Mouse (Mus musculus): ENCODE data around the gene Snrpb.

Gene Snrpb

DNA sequence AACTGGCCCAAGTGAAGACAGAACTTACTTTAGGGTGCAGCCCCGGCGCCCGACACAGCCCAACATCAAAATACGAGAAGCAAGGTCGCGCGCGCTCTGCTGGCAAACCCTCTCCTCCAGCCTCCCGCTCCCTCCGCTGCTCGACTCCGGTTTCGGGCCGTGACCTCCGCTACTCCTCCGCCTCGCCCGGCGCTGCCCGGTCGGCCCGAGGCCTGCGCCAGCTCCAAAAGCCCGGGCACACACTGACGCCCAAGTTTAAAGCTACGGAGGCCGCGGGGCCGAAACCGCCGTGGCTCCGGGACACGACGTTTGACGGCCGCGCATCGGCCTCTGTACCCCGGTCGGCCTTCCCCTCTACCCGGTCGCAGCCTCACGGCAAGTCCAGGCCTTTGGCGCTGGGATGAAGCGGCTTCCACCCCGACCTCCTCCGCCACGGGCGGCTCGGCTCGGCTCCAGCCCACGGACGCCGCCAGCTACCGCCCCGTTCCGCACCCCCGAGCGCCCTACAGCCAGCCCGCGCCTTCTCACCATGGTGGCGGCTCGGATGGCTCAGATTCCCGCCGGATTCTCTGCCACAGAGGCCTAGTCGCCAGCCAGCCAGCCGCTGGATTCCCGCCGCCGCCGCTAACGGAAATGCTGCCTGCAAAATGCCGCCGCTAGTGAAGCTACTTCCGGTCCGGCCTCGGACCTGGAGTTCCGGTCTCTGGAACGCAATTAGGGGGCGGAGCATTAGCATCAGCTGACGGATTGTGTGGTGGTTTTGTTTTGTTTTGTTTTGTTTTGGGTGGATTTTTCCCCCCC lies at the start of gene Snrpb:
TSS of gene Snrpb (minus strand) at position 698 of the 801 bp plus-strand sequence.
- peak; percentile 89 for DNase-seq (ENCODE audit: inconsistent ontology term)

- no peak for DNase-seq (ENCODE audit: inconsistent ontology term)
These were observed 32.4 kb upstream of the Snrpb start for GRCm38 (mm10) chr2:130211581-130211980.

GRCm38 (mm10) chr2:130209636-130210035 lies 30.4 kb upstream of the Snrpb start:
- no peak for DNase-seq (ENCODE audit: inconsistent ontology term)

DNA sequence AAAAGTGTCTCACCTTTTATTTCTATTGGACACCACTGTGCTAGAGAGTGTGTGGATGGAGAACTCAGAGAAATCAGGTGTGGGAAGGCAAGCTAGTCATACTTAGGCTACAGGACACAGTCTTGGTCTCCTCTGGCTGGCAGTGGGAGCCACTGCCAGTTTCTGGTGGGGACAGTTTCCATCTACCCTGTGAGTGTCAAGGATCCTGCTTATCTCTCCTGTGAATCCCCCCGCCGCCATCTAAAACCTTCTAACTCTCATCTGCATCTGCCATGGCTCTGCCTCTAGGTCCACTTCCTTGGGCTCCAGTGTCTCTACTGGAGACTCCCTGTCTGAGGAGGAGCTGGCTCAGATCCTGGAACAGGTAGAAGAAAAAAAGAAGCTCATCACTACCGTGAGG lies 28.8 kb upstream of the Snrpb start:
- DNase-seq (ENCODE audit: inconsistent ontology term) = peak; percentile 22

DNA sequence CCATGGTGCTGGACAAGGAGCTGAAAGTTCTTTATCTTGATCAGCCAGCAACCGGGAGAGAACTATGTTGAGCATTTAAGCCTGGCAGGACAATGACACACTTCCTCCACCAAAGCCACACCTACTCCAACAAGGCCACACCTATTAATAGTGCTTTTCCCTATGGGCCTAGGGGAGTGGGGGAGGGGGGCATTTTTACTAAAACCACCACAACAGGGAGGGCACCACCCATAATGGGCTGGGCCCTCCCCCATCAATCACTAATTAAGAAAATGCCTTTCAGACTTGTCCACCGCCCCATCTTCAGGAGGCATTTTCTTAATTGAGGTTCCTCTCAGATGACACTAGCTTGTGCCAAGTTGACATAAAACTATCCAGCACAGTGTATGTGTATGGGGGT lies 28.2 kb upstream of the Snrpb start:
- no peak for DNase-seq (ENCODE audit: inconsistent ontology term)

DNA sequence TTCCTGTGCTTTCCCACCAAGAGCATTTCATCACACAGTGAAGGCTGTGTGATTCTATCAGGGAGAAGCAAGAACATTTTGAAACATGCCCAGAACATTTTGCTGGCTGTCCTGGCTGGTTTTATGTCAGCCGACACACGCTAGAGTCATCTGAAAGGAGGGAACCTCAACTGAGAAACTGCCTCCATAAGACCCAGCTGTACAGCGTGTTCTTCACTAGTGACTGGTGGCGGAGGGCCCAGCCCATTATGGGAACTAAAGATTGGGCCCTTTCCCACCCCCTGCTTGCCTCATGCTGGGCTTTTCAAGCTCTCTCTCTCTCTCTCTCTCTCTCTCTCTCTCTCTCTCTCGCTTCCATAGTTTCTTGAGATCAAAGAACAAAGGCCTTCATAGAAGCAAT lies 21.8 kb upstream of the Snrpb start:
- no peak for DNase-seq (ENCODE audit: inconsistent ontology term)

DNA sequence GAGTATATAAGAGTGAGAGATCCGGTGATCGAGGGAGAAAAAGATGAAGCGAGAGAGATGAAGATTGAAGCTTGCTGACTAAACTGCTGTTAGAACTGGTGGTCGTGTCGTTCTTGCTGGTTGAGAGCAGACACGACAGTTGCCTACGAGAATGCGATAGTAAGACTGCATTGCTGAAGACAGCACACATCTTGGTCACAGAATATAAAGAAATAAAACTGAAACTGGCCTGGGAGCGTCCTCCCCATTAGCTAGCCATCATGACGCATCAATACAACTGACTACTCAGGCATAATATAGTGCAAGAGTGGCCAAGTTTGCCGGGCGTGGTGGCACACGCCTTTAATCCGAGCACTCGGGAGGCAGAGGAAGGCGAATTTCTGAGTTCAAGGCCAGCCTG lies 15.7 kb upstream of the Snrpb start, which contains the start of gene Tmc2:
TSS of gene Tmc2 (plus strand) at position 301 of the 400 bp plus-strand sequence.
- DNase-seq (ENCODE audit: inconsistent ontology term) = no peak

GRCm38 (mm10) chr2:130188391-130188790 lies 9.2 kb upstream of the Snrpb start:
- DNase-seq (ENCODE audit: inconsistent ontology term) = no peak

GRCm38 (mm10) chr2:130179507-130180019 lies 360 bp upstream of the Snrpb start:
- no peak for DNase-seq (ENCODE audit: inconsistent ontology term)

GRCm38 (mm10) chr2:130178381-130178705 lies 860 bp downstream of the Snrpb start:
- peak; percentile 49 for DNase-seq (ENCODE audit: inconsistent ontology term)

DNA sequence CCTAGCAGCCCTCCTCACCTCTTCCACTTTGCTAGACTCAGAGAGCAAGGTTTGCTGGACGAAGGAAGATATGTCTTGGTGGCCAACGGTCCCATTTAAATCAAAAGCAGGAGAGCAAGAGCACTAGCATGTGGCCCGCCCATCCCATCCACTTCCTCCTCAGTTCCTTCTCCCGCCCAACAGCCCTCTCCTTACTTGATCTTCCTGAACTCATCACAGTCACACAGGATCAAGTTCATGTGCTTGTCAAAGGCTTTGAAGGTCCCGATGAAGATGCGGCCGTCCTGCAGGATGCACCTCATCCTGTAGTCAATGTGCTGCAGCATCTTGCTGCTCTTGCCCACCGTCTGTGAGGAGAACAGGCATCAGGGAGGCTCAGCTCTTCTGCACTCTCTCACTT lies 2.4 kb downstream of the Snrpb start:
- no peak for DNase-seq (ENCODE audit: inconsistent ontology term)

DNA sequence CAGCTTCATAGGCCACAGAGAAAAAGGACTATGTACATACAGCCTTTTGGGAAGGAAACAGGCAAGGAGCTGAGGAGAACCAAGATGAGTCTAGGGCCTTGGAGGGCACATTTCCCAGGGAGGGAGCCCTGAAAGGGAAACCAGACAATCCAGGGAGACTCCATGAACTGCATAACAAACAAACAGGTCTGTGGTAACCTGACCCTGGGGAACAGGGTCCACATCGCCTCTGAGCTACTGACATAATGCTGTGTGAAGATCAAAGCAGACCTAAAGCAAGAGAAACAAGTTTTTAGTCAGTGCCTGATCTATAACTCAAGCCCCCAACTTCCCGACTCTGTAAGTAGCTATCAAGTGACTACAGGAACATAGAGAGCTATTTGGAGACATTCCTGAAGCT lies 7.5 kb downstream of the Snrpb start:
- no peak for DNase-seq (ENCODE audit: inconsistent ontology term)

DNA sequence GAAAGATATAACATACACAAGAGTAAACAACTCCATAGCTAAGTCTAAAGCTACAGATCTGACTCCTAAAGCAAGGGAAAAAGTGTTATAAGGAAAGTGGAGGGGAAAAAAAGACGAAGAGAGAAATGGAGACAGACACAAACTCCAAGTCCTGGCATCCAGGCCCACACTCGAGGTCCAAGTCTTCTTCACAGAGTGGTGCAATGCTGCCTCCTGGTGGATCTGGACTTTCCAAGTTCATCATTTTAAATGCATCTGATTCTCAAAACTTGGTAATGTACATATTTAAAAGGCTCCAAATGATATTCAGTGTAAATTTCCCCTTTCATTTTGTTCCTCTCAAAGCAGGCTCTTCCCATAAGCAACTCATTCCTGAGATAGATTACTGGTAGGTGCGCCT lies 11.3 kb downstream of the Snrpb start:
- peak; percentile 40 for DNase-seq (ENCODE audit: inconsistent ontology term)

- DNase-seq (ENCODE audit: inconsistent ontology term) = peak; percentile 83
These were observed 12.6 kb downstream of the Snrpb start for GRCm38 (mm10) chr2:130166311-130167214.

DNA sequence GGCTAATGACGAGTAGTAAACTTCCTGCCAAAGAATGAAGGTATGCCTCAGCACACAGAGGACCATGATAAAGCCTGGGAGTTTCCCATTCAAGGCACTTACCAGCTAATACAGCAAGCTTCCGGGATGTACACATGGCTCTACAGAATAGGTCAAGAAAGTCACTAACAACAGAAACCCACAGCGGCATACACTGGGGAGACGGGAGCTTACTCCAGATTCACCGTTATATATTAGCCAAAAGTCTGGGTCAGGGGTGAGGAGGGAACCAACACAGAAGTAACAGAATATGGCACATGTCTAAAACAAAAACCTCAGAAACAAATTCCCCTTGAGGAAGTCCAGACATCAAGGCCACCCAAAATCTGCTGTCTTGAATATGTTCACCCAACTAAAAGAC lies 16.5 kb downstream of the Snrpb start:
- DNase-seq (ENCODE audit: inconsistent ontology term) = no peak

- no peak for DNase-seq (ENCODE audit: inconsistent ontology term)
These were observed 21.1 kb downstream of the Snrpb start for GRCm38 (mm10) chr2:130158088-130158437.

- no peak for DNase-seq (ENCODE audit: inconsistent ontology term)
These were observed 21.7 kb downstream of the Snrpb start for GRCm38 (mm10) chr2:130157231-130158087.

GRCm38 (mm10) chr2:130155851-130156250 lies 23.4 kb downstream of the Snrpb start:
- DNase-seq (ENCODE audit: inconsistent ontology term) = no peak

DNA sequence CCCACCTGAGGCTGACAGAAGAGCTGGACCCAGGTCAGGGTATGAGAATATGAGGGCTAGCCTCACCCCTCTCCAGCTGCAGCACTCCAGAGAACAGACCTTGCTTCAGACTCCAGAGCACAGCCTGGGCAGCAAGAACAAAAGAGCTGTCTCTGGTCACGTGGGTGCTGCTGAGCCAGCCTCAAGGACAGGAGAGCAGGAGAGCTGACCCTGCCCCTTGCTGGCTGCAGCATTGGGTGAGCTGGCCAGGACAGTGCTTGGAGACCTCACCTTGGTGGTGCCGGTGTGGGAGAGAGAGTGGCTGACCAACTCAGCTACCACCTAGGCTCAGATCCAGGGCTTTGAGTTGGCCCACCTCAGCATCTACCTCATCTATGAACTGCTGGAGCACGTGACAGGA lies 24.0 kb downstream of the Snrpb start:
- no peak for DNase-seq (ENCODE audit: inconsistent ontology term)

GRCm38 (mm10) chr2:130146089-130146668 lies 33.0 kb downstream of the Snrpb start:
- DNase-seq (ENCODE audit: inconsistent ontology term) = no peak

DNA sequence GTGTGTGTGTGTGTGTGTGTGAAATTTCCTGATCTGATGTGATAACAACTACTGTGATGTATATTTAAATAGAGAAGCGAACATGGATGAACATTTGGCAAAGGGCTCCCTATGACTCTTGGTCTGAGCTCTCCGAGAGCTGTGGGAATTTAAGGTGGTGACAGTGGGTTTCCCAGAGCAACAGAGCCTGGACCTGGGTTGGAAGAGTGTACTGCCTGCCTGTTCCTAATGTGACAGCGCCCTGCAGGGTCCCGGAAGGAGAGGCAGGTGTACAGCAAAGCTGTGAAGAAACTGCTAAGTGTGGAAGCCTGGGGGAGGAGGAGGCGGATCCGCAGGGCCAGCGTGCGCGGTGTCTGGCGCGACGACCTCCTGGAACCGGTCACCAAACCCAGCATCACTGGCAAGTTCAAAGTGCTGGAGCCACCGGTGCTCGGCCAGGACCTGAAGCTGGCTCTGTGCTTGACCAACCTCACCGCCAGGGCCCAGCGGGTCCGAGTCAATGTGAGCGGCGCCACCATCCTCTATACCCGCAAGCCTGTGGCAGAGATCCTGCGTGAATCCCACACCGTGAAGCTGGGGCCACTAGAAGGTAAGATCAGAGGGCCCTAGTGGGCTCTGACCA lies 34.4 kb downstream of the Snrpb start:
- no peak for DNase-seq (ENCODE audit: inconsistent ontology term)
